In the genomic region with DNA sequence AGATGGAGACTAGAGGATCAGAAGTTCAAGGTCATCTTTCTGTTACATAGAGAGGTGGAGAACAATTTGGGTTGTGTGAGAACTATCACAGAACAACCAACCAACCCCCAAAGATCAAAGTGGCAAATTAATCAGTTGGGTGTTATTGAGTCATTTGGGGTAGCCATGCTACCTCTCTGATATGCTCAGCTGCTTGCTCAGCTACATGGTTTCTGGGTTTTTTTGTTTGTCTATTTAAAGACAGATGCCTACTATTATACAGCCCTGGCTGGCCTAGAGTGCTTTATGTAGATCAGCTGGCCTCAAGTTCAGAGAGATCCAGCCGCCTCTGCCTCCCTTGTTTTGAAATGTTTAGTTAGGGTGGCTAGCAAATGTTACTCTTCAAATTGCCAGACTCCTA, we compare ENCODE assay signal across 11 mouse cellular contexts. TPM values are rescaled to one million over a fixed set of nuclear protein-coding genes. Genes with fewer than 3 reads are reported as not detected.
A peak's percentile ranks its signal among the peaks of the same experiment; 100 is the strongest.
DNase-seq lines count a peak whose midpoint lies in the region; ATAC-seq lines count a peak whose summit lies in the region.
"Had no signal": no experiment of that assay in that cellular context is flagged by ENCODE, and none has a peak within 500 bp of the region (broad histone marks: within the 10 kb centered on the region; RNA-seq: fewer than 3 reads in every experiment).

No protein-coding gene starts in this region.

- no peak overlapping the region for H3K9ac ChIP-seq in kidney, embryonic 16.5 days (replicated peaks; ENCODE audit: low read length)
- peak overlapping the region; percentile 55 for H3K9ac ChIP-seq in liver, embryonic 13.5 days
- no peak overlapping the region for H3K9ac ChIP-seq in midbrain, embryonic 13.5 days (replicated peaks)
- H3K9ac ChIP-seq: limb, embryonic 15.5 days had no signal

- peaks cover 5% of the 10 kb centered on the region; the same call in 1 of the 2 replicates for H3K4me1 ChIP-seq in kidney, embryonic 16.5 days (ENCODE audit: insufficient read depth, low read length)
- peaks cover 77% of the 10 kb centered on the region for H3K4me1 ChIP-seq in liver, embryonic 13.5 days (replicated peaks)
- H3K4me1 ChIP-seq in midbrain, embryonic 13.5 days (replicated peaks) = no peaks in the 10 kb centered on the region

- H3K4me2 ChIP-seq in kidney, embryonic 16.5 days (replicated peaks; ENCODE audit: low read depth, low read length) = no peak overlapping the region
- H3K4me2 ChIP-seq in liver, embryonic 13.5 days = peak overlapping the region; percentile 49
- no peak overlapping the region for H3K4me2 ChIP-seq in midbrain, embryonic 13.5 days (replicated peaks)
- H3K4me2 ChIP-seq: limb, embryonic 15.5 days had no signal

- no peak for ATAC-seq in kidney, embryonic 16.5 days (ENCODE audit: low FRiP score, low TSS enrichment)
- peak; percentile 51 for ATAC-seq in liver, embryonic 13.5 days (ENCODE audit: low read depth)
- no peak for ATAC-seq in midbrain, embryonic 13.5 days

- peak overlapping the region; percentile 31; the same call in 1 of the 2 replicates for H3K27ac ChIP-seq in kidney, embryonic 16.5 days (ENCODE audit: low read length)
- H3K27ac ChIP-seq in liver, embryonic 13.5 days = peak overlapping the region; percentile 88
- H3K27ac ChIP-seq in midbrain, embryonic 13.5 days = no peak overlapping the region
- H3K27ac ChIP-seq: heart, embryonic 10.5 days; limb, embryonic 15.5 days had no signal

- DNase-seq in kidney, postnatal 4 days = no peak
- DNase-seq in thymus, postnatal 25 days = peak; percentile 62
- DNase-seq in thymus, postnatal 10 days (ENCODE audit: low spot score in 2 of 2) = no peak
- no peak for DNase-seq in liver, embryonic 13.5 days
- no peak for DNase-seq in cerebellum, postnatal 10 days
- DNase-seq: kidney, adult 8-10 months had no signal

- no peaks in the 10 kb centered on the region for H3K27me3 ChIP-seq in kidney, embryonic 16.5 days (ENCODE audit: insufficient read depth, low read length)
- H3K27me3 ChIP-seq in liver, embryonic 13.5 days = no peaks in the 10 kb centered on the region
- H3K27me3 ChIP-seq in midbrain, embryonic 13.5 days = no peaks in the 10 kb centered on the region
- H3K27me3 ChIP-seq: limb, embryonic 15.5 days had no signal

- H3K36me3 ChIP-seq in kidney, embryonic 16.5 days (ENCODE audit: insufficient read depth, low read length) = no peaks in the 10 kb centered on the region
- H3K36me3 ChIP-seq in liver, embryonic 13.5 days = no peaks in the 10 kb centered on the region; the same call in 1 of the 2 replicates
- H3K36me3 ChIP-seq in midbrain, embryonic 13.5 days = no peaks in the 10 kb centered on the region
- H3K36me3 ChIP-seq: heart, embryonic 10.5 days; limb, embryonic 15.5 days had no signal

- whole genome bisulfite sequencing in kidney, embryonic 16.5 days = 74% methylated on average over 1 of the region's 1 CpGs
- WGBS in liver, embryonic 13.5 days (ENCODE audit: insufficient replicate concordance) = 42% methylated on average over 1 of the region's 1 CpGs
- WGBS in midbrain, embryonic 13.5 days = 94% methylated on average over 1 of the region's 1 CpGs

- no peaks in the 10 kb centered on the region for H3K9me3 ChIP-seq in kidney, embryonic 16.5 days (ENCODE audit: low read length)
- H3K9me3 ChIP-seq in liver, embryonic 13.5 days (replicated peaks) = no peaks in the 10 kb centered on the region
- H3K9me3 ChIP-seq in midbrain, embryonic 13.5 days = no peaks in the 10 kb centered on the region
- H3K9me3 ChIP-seq: G1E; heart, embryonic 10.5 days; limb, embryonic 15.5 days had no signal

- no peak overlapping the region for H3K4me3 ChIP-seq in kidney, embryonic 16.5 days (ENCODE audit: low read length)
- no peak overlapping the region for H3K4me3 ChIP-seq in liver, embryonic 13.5 days (replicated peaks)
- no peak overlapping the region for H3K4me3 ChIP-seq in midbrain, embryonic 13.5 days (replicated peaks)
- H3K4me3 ChIP-seq: heart, embryonic 10.5 days; limb, embryonic 15.5 days had no signal

RNA-seq across cellular contexts. Expression of a gene that starts 39.7 kb away (rescaled TPM):
- 37.0 and 39.1 TPM in 2 replicates for polyA plus RNA-seq in kidney, embryonic 16.5 days (2015; fragmentation: Nextera tagmentation; extraction: Ambion mirVana)
- polyA plus RNA-seq in liver, embryonic 13.5 days (2015; fragmentation: Nextera tagmentation; extraction: Ambion mirVana) = 17.6 and 20.6 TPM in 2 replicates
- 48.4 and 49.7 TPM in 2 replicates for polyA plus RNA-seq in midbrain, embryonic 13.5 days (2015; fragmentation: Nextera tagmentation; extraction: Ambion mirVana)

RNA-seq across cellular contexts. Expression of a gene that starts 40.1 kb away (rescaled TPM):
- polyA plus RNA-seq in kidney, embryonic 16.5 days (2015; fragmentation: Nextera tagmentation; extraction: Ambion mirVana) = 10.2 and 10.3 TPM in 2 replicates
- polyA plus RNA-seq in liver, embryonic 13.5 days (2015; fragmentation: Nextera tagmentation; extraction: Ambion mirVana) = 11.9 and 13.8 TPM in 2 replicates
- polyA plus RNA-seq in midbrain, embryonic 13.5 days (2015; fragmentation: Nextera tagmentation; extraction: Ambion mirVana) = 3.0 and 4.1 TPM in 2 replicates
